Mouse (Mus musculus): ENCODE results near the gene Pycr1.

The Pycr1 gene

GRCm38 (mm10) chr11:120627468-120628300, 15.9 kb downstream of the Pycr1 start:
- DNase-seq (ENCODE audit: low read depth, low spot score): no peak

- no peak for DNase-seq (ENCODE audit: low read depth, low spot score)
Observed at GRCm38 (mm10) chr11:120626785-120627467, 16.6 kb downstream of the Pycr1 start.

- DNase-seq (ENCODE audit: low read depth, low spot score): no peak
Observed at GRCm38 (mm10) chr11:120625152-120625775, 18.3 kb downstream of the Pycr1 start, which contains the start of gene Sirt7. Sirt7 (minus strand) TSS chr11:120625240.

- peak; percentile 66 for DNase-seq (ENCODE audit: low read depth, low spot score)
Observed at GRCm38 (mm10) chr11:120624680-120625111, 18.9 kb downstream of the Pycr1 start.

- DNase-seq (ENCODE audit: low read depth, low spot score): no peak
Observed at GRCm38 (mm10) chr11:120623961-120624679, 19.4 kb downstream of the Pycr1 start.

- no peak for DNase-seq (ENCODE audit: low read depth, low spot score)
Observed at GRCm38 (mm10) chr11:120622805-120623204, 20.8 kb downstream of the Pycr1 start.

- no peak for DNase-seq (ENCODE audit: low read depth, low spot score)
Observed at GRCm38 (mm10) chr11:120620195-120620594, 23.4 kb downstream of the Pycr1 start.

GRCm38 (mm10) chr11:120618619-120619535, 24.7 kb downstream of the Pycr1 start:
- no peak for DNase-seq (ENCODE audit: low read depth, low spot score)

GRCm38 (mm10) chr11:120617519-120618112, 26.0 kb downstream of the Pycr1 start, which contains the start of gene Pcyt2:
Pcyt2 (minus strand) TSS chr11:120617936.
- DNase-seq (ENCODE audit: low read depth, low spot score): peak; percentile 73

GRCm38 (mm10) chr11:120616617-120617294, 26.8 kb downstream of the Pycr1 start:
- DNase-seq (ENCODE audit: low read depth, low spot score): no peak

GRCm38 (mm10) chr11:120615606-120616203, 27.9 kb downstream of the Pycr1 start:
- DNase-seq (ENCODE audit: low read depth, low spot score): no peak

GRCm38 (mm10) chr11:120615167-120615566, 28.4 kb downstream of the Pycr1 start:
- DNase-seq (ENCODE audit: low read depth, low spot score): no peak

GRCm38 (mm10) chr11:120613976-120614375, 29.6 kb downstream of the Pycr1 start:
- DNase-seq (ENCODE audit: low read depth, low spot score): no peak

GRCm38 (mm10) chr11:120613481-120613972, 30.0 kb downstream of the Pycr1 start:
- DNase-seq (ENCODE audit: low read depth, low spot score): no peak

GRCm38 (mm10) chr11:120612763-120613162, 30.8 kb downstream of the Pycr1 start:
- no peak for DNase-seq (ENCODE audit: low read depth, low spot score)

GRCm38 (mm10) chr11:120610477-120611046, 33.0 kb downstream of the Pycr1 start:
- no peak for DNase-seq (ENCODE audit: low read depth, low spot score)

- DNase-seq (ENCODE audit: low read depth, low spot score): no peak
Observed at GRCm38 (mm10) chr11:120609250-120609649, 34.3 kb downstream of the Pycr1 start.

- no peak for DNase-seq (ENCODE audit: low read depth, low spot score)
Observed at GRCm38 (mm10) chr11:120608241-120609034, 35.1 kb downstream of the Pycr1 start, which contains the start of gene Npb. Npb (plus strand) TSS chr11:120608477.

Data from retina, adult 2 months (tissue).